Mouse (Mus musculus): Measurements from ENCODE around the gene LTO1.

Gene LTO1

GRCm38 (mm10) chr7:144940585-144940984 lies 25.7 kb downstream of the LTO1 start:
- no peak for DNase-seq

DNA sequence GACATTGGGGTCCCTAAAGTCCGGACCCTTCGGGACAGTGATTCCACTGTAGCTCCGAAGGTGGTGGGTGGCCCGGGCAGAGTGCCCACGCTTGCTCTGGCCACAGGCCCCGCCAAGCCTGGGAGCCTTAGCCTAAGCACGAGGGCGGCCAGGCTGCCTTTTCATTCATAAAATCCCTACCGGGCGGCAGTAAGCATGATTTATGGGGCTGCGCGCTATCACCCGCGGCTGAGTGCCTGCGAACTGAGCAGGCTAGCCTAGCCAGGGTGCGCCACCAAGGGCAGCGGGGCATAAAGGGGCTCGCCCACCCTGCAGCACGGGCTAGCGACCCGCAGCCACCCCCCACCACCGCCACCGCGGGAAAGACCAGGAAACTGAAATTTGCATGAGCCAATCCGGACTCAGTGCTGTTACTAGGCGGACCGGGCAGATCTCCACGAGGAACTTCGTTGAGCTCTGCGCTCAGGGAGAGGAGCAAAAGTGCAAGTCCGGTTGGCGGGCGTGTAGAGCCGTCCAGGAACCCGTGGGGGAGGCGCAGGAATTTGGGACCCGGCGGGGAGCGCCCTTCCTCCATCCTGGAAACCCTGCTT lies 26.4 kb downstream of the LTO1 start:
- DNase-seq: peak; percentile 92 to 96

- DNase-seq: peak; percentile 59 to 69
Observed at GRCm38 (mm10) chr7:144942071-144942743, 27.3 kb downstream of the LTO1 start.

- DNase-seq: peak in 1 of 2 experiments; percentile 65
Observed at GRCm38 (mm10) chr7:144942744-144943135, 27.8 kb downstream of the LTO1 start.

GRCm38 (mm10) chr7:144943254-144943653 lies 28.4 kb downstream of the LTO1 start:
- peak; percentile 88 to 92 for DNase-seq

GRCm38 (mm10) chr7:144958509-144959395 lies 43.9 kb downstream of the LTO1 start:
- no peak for DNase-seq

DNA sequence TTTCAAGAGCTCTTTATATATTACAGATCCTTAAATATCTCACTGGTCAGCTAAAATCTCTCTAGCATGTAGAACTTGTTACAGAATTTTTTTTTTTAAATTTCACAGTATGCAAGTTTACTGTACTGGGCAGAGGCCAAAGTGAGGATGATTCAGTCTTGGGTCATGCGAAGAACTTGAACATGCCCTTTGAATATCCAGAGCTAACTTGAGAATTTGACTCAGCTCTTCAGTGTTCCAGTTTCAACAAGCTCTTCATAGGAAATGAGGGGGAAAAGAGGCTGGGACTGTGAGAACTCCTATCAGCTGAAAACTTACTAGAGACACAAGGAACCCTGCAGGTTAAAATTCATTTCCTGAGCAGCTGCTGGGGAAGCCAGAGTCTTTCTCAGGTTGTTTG lies 49.0 kb downstream of the LTO1 start:
- DNase-seq: no peak

- DNase-seq: no peak
Observed at GRCm38 (mm10) chr7:144964316-144964715, 49.4 kb downstream of the LTO1 start.

GRCm38 (mm10) chr7:144965893-144966292 lies 51.0 kb downstream of the LTO1 start:
- no peak for DNase-seq

DNA sequence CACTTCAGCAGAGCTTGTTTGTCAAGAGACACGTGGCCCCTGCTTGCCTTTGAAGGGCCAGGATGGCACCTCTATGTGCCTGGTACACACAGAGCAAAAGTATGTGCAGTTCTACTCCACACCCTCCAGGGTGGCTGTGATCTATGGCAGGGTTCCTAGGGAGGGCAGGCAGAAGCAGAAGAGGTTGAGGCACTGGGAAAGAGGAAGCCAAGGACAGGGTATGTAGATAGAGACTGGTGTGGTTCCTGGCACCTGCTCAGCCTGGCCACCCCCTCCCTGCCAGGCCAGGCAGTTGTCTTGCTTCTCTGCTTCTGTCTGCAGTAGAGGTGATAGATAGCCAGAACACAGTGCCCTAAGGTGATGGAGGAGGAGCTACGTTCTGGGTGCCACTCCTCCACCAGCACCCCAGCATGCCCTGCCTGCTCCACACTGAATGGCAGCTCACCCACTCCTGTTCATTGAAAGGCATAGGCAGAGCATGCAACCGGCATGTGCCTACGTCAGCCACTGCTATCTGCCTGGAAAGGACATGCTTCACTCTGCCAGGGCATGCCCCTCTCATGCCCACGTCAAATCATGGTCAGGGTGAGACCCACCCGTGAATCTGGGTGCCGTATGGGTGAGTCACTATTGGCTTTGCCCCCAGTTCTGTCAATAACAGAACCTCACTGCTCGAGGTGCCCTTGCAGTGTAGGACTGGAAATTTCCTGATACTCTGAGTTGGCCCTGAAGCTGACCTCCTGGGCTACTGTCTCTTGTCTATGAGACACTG lies 56.3 kb downstream of the LTO1 start:
- DNase-seq: no peak

DNA sequence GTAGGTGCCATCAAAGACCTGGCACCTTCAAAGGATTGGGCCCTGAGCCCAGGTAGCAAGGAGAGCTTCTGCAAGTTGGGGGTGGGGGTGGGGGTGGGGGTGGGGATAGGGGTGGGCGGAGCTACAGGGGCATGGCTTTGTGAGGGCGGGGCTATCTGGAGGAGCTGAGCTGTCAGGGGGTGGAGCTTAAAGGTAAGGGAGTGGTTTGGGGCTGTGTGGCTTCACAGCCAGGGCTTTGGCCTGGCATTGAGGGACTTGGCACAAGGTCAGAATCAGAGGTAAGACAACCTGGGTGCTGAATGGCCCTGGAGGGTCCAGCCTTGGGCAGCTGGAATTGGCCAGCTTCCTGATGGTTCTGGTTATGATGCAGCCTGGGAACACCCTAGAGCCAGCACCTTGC lies 56.9 kb downstream of the LTO1 start:
- DNase-seq: no peak

- DNase-seq: no peak
Observed at GRCm38 (mm10) chr7:144973461-144973860, 58.6 kb downstream of the LTO1 start.

- no peak for DNase-seq
Observed at GRCm38 (mm10) chr7:144977121-144977520, 62.2 kb downstream of the LTO1 start.

- DNase-seq: no peak
Observed at GRCm38 (mm10) chr7:144979814-144980213, 64.9 kb downstream of the LTO1 start.
